Mouse (Mus musculus) C2C12 (cell line): ENCODE measurements around the gene Defa22. TPM values are rescaled to one million over a fixed set of nuclear protein-coding genes. Genes with fewer than 3 reads are reported as not detected.
"Not testable (repeated sequence)": the region's sequence is repeated elsewhere in the genome, so short reads cannot be mapped to it uniquely, and the experiment has no call there.

ENCODE experiments used
- H3K27me3 ChIP-seq: one replicate; pipeline ENCODE4 v1.6.1; 2011; ENCODE audit not compliant: control insufficient read depth, insufficient read depth, insufficient read length
- H3K36me3 ChIP-seq: one replicate; pipeline ENCODE4 v1.6.1; 2011; ENCODE audit not compliant: control insufficient read depth, insufficient read depth
- H3K4me3 ChIP-seq: one replicate; pipeline ENCODE4 v1.5.1; 2011; ENCODE audit warnings: mild to moderate bottlenecking, control low read depth; ENCODE audit not compliant: poor library complexity, insufficient read depth, severe bottlenecking
- H3K79me2 ChIP-seq: one replicate; pipeline ENCODE4 v1.6.1; 2011; ENCODE audit not compliant: control insufficient read depth, insufficient read depth
- H3K79me3 ChIP-seq: one replicate; pipeline ENCODE4 v1.6.1; 2011; ENCODE audit warnings: low read depth, control low read depth
- H3ac ChIP-seq: one replicate; pipeline ENCODE3; 2011; ENCODE audit warnings: low read depth; ENCODE audit not compliant: control insufficient read depth, insufficient read length
- long read RNA-seq, 2 experiments: library from polyadenylated mRNA; unstranded; transcript quantifications; one replicate each; pipeline ENCODE4 v2.0.0; 2019 to 2020
- polyA plus RNA-seq: library from polyadenylated mRNA; unstranded; fragments of >200 nt; fragmentation: generic; extraction: Trizol; gene quantifications from one replicate; pipeline ENCODE4 v1.2.1, GENCODE M21; 2012; ENCODE audit warnings: missing spikeins

Defa22 gene
- not detected for polyA plus RNA-seq
- long read RNA-seq, experiment 1 = 0 reads
- long read RNA-seq, experiment 2 = 0 reads

DNA sequence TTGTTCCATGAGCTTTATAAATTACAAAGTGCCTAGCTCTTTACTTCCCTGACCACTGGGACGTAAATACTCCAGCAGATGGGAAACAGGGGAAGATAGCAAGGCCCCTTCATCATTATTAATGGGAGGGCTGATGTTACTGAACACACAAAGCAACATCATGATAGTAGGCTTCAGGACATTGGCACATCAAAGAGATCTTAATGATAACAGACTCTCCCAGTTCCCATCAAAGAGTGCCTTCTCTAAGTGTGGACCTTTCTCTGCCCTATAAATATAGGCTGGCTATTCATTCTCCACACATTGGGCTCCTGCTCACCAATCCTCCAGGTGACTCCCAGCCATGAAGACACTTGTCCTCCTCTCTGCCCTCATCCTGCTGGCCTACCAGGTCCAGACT lies at the start of gene Defa22:
Defa22 (plus strand) TSS at position 301 of the 400 bp plus-strand sequence.
- not testable (repeated sequence) for H3K36me3 ChIP-seq, H3ac ChIP-seq, H3K27me3 ChIP-seq, H3K79me3 ChIP-seq, H3K4me3 ChIP-seq, H3K79me2 ChIP-seq

DNA sequence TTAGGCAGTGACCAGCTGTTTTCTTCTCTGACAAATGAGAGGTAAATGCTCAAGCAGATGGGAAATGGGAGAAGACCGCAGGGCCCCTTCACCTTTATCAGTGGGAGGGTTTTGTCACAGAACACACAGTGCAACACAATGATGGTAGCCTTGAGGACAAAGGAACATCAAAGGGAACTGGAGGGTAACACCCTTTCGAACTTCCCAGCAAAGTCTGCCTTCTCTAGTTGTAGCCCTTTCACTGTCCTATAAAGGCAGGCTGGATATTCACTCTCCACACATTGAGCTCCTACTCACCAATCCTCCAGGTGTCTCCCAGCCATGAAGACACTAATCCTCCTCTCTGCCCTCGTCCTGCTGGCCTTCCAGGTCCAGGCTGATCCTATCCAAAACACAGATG lies 27.7 kb upstream of the Defa22 start, which contains the start of gene Defa30:
Defa30 (plus strand) TSS at position 301 of the 400 bp plus-strand sequence.
- not testable (repeated sequence) for H3ac ChIP-seq, H3K36me3 ChIP-seq, H3K27me3 ChIP-seq, H3K79me2 ChIP-seq, H3K4me3 ChIP-seq, H3K79me3 ChIP-seq

DNA sequence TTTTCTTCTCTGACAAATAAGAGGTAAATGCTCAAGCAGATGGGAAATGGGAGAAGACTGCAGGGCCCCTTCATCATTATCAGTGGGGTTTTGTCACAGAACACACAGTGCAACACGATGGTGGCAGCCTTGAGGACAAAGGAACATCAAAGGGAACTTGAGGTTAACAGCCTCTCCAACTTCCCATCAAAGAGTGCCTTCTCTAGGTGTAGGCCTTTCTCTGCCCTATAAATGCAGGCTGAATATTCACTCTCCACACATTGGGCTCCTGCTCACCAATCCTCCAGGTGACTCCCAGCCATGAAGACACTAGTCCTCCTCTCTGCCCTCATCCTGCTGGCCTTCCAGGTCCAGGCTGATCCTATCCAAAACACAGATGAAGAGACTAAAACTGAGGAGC lies 29.2 kb downstream of the Defa22 start, which contains the start of gene Defa31:
Defa31 (plus strand) TSS at position 301 of the 400 bp plus-strand sequence.
- not testable (repeated sequence) for H3K27me3 ChIP-seq, H3K79me3 ChIP-seq, H3K36me3 ChIP-seq, H3ac ChIP-seq, H3K79me2 ChIP-seq, H3K4me3 ChIP-seq

DNA sequence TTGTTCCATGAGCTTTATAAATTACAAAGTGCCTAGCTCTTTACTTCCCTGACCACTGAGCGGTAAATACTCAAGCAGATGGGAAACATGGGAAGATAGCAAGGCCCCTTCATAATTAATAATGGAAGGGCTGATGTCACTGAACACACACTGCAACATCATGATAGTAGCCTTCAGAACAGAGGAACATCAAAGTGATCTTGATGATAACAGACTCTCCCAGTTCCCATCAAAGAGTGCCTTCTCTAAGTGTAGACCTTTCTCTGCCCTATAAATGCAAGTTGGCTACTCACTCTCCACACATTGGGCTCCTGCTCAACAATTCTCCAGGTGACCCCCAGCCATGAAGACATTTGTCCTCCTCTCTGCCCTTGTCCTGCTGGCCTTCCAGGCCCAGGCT lies 39.2 kb downstream of the Defa22 start, which contains the start of gene Gm15293:
Gm15293 (plus strand) TSS at position 301 of the 400 bp plus-strand sequence.
- not testable (repeated sequence) for H3K4me3 ChIP-seq, H3K79me2 ChIP-seq, H3K79me3 ChIP-seq, H3K27me3 ChIP-seq, H3K36me3 ChIP-seq, H3ac ChIP-seq

Other genes starting within 250 kb of the Defa22 start
- gene Gm6040, start 240.2 kb upstream of the Defa22 start, polyA plus RNA-seq = not detected
- not detected for gene AY761185, start 217.6 kb upstream of the Defa22 start, polyA plus RNA-seq
- not detected for gene Defa21, start 136.7 kb upstream of the Defa22 start, polyA plus RNA-seq
- gene Defa23, start 107.2 kb upstream of the Defa22 start, polyA plus RNA-seq = not detected
- gene Defa35, start 97.2 kb upstream of the Defa22 start, polyA plus RNA-seq = not detected
- gene Defa25, start 77.8 kb upstream of the Defa22 start, polyA plus RNA-seq = not detected
- not detected for gene Gm14851, start 66.2 kb upstream of the Defa22 start, polyA plus RNA-seq
- gene Defa30, start 27.6 kb upstream of the Defa22 start, polyA plus RNA-seq = not detected
- not detected for gene Defa31, start 29.3 kb downstream of the Defa22 start, polyA plus RNA-seq
- not detected for gene Gm15293, start 39.3 kb downstream of the Defa22 start, polyA plus RNA-seq
- gene Gm15292, start 87.5 kb downstream of the Defa22 start, polyA plus RNA-seq = not detected
- gene Defa27, start 153.3 kb downstream of the Defa22 start, polyA plus RNA-seq = not detected
- gene Defa29, start 164.7 kb downstream of the Defa22 start, polyA plus RNA-seq = not detected
- not detected for gene Defa2, start 216.2 kb downstream of the Defa22 start, polyA plus RNA-seq
- not detected for gene Defa33, start 229.5 kb downstream of the Defa22 start, polyA plus RNA-seq